Mouse (Mus musculus) ES-CJ7 (cell line): Measurements from ENCODE around the gene Gm49387.

Experiments
- DNase-seq: peaks from one replicate; pipeline ENCODE4 v3.0.0; 2011; ENCODE audit warnings: low read depth, low spot score

Gm49387 gene

DNA sequence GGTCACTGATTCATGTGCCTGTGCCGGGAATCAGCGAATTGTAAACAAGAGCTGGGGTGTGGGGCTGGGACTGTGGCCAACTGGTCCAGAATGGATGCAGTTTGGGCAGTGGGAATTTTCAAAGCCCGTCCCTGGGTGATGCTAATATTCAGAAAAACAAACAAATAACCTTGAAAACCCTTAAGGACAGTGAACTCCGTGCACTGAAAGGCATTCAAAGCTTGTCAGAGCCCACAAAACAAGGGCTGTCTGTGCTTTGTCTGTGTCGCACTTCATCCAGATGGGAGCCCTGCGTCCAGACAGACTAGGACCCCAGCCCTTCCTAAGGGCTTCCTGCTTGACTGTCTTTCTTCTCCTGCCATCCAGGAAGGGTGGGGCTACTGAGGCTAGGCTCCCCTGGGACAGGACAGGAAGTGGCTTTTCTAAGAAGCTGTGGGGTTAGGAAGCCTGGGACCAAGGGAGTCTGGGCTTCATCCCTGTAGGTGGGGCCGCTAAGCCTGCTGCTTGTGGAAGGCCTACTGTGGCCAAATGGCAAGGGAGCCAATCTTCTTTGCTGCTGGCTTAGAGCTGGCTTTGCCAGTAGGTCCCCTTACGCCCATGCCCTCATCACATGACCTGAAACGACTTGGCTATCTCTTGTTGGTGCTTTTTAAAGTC is 22.0 kb upstream of the Gm49387 start:
- DNase-seq: peak; percentile 67

DNA sequence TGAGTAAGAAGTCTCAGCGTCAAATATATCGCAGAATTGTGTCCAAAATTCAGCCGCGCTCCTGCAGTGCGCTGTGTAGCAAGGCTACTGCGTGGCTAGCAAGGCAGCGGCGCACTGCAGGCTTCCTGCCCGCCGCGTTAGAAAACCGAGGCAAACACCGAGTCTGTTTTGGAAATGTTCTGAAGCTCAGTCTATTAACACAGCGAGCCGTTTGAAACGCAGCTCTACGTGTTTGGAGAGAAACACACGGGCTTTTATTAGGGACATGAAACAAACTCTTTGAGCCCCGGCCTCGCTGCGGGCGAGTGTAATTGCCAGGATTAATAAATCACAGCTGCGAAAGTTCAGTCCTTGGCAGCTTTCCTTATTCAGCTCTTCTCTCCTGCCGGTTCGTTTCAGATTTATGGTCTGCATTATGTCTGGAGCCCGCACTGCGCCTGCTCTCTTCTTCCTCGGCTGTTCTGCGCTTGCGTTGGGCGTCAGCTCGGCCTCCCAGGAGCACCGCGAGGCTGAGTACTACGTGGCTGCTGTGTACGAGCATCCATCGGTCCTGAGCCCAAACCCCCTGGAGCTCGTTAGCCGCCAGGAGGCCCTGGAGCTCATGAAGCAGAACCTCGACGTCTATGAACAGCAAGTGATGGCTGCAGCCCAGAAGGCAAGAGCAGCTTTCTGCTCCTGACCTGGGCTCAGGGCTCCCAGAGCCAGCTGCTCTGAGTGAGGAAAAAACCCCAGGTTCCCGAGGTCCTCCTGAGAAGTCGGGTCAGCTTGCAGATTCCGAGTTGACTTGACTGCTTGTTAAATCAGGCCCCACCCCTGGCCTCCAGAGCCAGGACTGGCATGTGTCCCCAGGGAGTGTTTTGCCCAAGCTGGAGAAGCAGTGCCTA is 21.2 kb upstream of the Gm49387 start:
- peak; percentile 80 for DNase-seq

DNA sequence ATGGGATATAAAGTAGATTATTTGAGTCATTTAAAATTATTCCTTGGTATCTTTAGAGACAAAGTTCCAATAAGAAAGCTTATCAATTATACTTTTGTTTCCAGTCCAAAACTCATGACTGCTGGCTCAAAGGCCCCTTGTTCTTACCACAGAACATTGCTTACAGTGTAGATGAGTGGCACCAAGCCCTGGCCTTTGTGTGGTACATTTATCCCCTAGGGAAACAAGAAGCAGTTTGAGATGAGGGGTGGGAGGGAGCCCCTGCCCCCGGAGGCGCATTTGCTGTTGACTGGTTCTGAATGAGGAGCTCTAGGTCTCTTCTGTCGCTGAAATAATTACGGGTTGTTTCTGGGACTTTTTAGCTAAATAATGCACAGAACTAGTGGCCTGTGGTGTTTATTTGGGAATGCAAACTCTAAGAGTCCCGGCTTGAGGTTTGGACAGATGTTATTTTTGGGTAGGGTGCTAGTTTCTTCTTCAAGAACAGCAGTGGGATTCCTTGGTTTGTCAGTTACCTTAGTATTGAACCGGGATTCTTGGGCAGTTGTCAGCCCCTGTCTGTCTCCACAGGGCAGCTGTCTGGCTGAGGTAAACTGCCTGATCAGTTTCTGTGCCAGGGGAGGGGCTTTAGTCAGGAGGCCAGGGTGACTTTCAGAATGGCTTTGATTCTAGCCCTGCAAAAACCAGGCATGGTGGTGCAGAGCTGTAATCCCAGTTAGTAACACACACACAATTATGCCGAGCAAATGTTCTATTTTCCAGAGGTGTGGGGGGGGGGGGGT is 19.8 kb upstream of the Gm49387 start:
- no peak for DNase-seq

DNA sequence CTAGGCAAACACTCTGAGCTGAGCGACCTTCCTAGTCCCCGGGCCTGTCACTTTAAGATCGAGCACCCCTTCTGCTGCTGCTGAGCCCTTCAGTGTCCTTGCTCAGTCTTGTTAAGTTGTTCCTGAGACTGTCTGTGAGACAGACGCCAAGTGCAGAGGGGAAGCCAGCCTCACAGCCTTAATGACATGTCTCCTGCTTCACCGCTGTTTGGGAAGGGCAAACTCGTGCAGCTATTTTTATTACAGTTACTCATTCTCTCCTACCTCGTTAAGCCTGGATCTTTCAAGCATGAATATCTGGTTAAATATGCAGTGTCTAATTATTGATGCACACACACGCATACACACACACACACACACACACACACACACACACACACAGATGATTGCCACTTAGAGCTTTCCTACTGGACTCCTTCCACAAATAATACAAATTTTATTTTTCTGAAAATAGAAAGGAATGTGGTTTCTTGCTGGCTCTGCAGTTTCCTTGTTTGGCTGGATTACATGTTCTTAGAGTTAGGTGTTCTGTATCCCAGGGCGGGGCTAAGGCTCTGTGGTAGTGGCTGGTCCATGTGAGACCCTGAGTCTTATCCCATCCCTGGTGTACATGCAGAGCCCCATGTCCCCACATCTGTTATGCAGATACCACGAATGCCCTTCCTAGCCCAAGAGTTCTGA is 19.0 kb upstream of the Gm49387 start:
- no peak for DNase-seq

DNA sequence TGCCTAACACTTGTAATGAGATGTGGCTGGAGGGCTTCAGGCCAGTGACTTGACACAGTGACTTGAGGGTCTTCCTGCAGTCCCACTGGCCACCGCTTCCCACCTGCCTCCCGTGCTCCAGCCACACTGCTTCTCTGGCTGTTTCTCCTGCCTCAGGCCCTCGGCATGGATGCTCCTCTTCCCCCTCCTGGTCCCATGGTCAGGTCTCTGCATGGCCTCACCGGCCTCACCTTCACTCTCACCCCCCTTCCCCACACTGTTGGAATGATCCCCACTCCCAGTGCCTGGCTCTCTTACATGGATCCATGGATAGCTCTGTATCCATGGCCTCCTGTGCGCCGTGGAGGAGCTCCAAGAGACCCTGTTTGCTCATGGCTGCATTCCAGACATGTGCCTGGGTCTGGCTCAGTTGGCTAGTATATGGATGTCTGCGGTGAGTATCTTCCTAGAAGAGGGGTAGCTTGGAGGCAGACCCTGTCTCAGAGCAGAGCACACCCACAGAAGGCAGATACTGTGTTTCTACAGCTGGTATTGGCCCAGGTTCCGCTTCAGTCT is 17.5 kb upstream of the Gm49387 start:
- no peak for DNase-seq

DNA sequence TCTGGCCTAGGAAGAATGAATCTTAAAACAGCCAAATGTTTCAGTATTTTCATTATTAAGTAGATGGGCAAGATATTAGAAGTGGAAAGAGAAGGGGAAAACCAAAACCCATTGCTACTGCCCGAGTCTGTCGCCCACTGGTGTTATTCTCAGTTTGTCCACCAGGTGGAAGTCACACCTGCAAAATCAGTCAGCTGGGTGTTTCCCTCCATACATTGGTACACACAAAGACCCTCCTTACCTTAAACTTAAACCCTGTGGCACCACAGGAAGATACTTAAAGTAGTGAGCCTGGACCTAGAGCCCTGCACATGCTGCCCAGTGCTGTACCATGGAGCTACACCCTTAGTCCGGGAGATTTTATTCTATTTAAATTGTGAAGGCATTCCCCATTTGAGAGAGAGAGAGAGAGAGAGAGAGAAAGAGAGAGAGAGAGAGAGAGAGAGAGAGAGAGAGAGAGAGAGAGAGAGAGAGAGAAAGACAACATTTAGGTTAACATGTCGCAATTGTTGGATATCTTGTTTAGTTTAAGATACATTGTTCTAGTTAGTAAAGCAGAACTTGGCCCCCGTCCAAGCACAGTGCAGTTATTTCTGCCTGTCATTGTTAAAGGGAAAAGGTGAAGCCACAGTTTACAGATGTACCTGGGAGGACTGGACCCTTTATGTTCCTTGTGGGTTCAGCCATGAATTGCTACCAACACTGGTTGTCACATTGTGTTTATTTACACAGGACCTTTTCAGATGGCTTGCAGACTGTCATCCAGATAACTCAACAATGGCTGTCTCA is 16.4 kb upstream of the Gm49387 start:
- DNase-seq: peak; percentile 74

DNA sequence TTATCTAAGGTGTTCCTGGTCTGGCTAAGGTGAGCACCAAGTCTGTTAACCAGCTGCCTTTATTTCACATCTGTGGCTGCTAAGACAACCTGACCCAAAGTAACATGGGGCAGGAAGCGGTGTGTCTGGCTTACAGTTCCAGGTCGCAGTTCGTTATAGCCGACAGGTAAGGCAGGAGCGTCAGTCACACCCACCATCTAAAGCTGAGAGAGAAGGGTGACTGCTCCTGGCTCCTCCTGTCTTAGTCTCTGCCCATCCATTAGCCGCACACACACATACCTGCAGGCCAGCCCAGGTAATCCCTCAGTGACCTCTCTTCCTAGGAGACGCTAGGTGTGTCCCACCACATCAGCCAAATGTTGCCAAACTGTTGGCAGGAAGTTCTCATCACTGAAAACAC is 15.7 kb upstream of the Gm49387 start:
- no peak for DNase-seq

DNA sequence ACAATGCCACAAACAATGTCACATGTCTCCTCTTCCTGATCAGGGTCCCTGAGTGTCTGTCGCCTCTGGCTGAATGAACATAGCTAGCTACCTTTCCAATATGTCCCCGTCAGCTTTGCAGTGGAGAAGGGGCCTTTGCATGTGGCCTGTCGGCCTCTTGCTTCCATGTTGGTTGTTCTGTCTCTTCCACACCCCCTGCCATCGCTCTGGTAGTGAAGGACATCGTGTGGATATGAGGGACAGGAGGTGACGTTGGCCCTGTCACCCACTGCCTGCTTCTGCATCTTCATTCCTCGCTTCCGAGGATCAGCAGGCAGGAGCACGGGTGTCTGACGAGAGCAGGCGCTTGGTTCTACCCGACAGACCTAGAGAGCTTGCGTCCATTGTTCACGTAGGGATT is 14.7 kb upstream of the Gm49387 start:
- no peak for DNase-seq

DNA sequence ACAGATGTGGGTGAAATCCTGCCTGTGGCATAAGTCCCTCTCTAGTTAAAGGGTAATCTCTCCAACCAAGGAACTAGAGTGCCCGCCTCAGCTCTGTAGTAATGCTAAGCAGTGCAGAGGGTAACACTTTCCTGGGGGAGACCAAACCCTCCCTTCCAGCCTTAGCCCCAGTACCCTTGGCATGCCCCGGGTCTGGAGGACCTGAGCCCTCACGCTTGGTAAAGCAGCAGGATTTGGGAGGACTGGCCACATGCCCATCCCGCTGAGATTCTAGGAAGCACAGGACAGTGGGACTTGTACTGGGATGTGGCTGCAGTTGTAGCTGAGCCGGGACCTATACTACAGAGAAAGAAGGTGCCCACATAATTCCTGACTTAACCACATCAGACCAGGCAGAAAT is 14.1 kb upstream of the Gm49387 start:
- DNase-seq: no peak

DNA sequence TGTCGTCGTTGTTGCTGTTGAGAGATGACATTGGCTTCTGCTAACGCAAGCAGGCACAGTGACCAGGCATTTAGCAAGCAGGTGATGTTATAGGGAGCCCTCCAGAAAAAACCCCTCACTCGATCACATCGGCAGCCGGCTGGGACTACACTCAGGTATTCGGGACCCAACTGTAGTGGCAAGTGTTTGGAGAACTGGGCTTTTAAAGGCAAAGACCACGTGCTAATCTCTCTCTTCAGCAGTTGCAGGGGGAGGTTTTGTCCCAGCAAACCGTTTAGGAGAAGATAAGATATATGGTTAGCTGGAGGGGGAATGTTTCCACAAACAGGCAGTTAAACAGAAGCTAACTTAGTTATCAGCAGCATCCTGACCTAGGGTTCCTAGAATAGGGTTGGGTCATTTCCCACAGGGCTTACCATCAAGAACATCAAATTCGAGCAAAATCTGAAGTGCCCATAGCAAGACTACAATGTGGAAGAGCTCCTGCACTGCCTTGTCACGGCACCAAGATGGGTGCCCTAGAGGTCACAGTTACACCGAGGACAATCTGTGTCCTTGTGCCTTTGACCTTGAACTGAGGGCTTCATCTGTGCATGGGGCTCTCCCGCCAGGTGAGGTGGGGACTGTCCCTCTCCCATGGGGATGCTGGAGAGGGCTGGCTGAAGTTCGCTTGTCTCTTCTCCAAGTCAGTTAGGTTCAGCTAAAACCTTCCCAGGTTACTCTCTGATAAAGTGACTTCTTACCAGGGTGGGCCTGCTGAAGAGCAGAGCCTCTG is 12.6 kb upstream of the Gm49387 start:
- no peak for DNase-seq

DNA sequence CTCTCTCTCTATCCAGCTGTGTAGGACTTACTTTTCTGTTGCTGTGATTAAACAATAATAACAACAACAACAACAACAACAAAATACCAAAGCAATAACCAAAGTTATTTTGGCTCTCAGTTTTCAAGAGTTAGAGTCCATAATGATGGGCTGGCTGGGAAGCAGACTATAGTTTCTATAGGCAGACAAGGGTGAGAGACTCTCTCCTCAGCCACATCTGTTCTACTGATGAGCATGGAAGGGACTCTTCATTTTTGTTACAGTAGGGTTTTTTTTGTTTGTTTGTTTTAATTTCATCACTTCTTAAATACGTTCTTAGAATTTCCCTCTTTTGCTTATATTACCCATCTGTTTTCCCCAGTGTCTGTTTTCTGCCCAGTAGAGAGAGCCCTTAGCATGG is 11.9 kb upstream of the Gm49387 start:
- DNase-seq: no peak

DNA sequence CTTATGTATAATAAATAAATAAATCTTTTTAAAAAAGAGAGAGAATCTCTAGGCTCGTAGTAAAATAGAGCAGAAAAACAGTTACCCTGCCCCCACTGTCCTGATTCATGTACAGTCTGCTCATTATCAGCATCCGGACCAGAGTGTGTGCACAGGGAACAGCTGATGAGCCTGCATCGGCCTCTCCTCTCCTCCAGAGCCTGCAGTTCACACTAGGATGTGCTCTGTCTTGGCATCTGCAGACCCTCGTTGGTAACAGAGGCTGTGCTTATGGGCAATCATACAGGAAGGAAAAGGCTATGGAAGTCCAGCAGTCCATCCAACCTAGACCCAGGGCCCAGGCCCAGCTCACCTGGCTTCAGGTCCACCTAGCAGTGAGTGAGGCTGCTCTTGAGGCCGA is 11.4 kb upstream of the Gm49387 start:
- no peak for DNase-seq

DNA sequence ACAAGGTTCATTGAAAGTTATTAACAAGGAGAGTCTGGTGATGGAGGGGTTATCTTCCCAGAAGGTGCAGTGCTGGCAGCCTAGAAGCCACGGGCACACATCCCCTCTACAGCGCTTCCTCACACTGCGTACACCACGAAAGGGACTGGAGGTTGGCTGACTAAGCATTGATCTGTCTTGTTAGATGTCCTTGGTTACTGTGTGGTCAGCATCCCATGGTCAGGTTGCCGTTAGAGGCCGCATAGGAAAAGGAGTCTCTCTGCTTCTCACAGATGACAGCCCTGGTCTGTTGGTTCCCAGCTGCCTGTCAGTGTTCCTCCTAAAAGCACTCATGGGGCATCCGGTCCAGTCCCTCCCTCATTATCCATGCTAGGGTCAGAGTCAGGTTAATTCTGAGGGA is 10.5 kb upstream of the Gm49387 start:
- no peak for DNase-seq

DNA sequence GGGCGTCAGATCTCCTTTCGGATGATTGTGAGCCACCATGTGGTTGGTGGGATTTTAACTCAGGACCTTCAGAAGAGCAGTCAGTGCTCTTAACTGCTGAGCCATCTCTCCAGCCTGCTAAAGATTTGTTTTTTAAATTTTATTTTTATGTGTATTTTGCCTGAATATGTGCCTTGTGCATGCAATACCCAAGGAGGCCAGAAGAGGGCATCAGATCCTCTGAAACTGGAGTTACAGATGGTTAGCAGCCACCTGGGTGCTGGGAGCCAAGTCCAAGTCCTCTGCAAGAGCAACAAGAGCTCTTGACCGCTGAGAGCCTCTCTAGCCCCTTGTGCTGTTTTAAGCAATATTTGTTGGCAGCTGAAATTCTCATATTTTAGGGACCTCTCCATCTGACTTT is 9.7 kb upstream of the Gm49387 start:
- DNase-seq: peak; percentile 41

DNA sequence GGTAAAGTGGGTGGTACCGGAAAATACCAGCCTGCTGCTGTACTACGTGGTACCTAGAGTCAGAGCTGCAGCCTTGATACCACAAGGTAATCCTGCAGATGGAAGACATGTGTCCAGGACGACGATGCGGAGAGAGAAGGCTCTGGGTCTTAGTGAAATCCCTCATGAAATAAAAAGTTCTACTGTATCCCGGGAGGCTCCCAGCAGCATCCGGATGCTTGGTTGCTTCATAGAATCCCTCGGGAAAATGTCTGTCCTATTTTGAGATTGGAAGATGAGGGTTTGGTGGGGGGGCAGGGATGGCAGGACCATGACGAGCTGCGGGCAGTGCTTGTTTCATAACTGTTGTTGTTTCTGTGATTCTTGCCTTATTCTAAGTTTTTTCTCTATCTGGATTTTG is 7.3 kb upstream of the Gm49387 start:
- no peak for DNase-seq

DNA sequence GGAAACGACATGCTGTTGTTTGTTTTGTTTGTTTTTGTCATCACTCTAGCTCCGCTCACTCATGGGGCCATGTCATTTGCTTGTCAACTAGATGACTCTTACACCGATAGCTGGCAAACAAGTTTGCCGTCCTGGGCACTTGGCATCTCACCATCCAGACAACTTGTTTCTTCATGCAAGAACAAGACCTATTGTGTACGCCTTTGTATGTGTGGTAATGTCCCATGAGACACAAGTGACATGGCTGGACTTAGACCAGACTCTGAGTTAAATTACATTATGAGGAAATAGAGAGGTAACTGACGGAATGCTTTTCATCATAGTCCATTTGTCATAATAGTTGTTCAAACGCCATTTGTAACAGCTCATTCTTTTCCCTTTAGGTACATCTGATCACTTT is 5.2 kb upstream of the Gm49387 start:
- no peak for DNase-seq

DNA sequence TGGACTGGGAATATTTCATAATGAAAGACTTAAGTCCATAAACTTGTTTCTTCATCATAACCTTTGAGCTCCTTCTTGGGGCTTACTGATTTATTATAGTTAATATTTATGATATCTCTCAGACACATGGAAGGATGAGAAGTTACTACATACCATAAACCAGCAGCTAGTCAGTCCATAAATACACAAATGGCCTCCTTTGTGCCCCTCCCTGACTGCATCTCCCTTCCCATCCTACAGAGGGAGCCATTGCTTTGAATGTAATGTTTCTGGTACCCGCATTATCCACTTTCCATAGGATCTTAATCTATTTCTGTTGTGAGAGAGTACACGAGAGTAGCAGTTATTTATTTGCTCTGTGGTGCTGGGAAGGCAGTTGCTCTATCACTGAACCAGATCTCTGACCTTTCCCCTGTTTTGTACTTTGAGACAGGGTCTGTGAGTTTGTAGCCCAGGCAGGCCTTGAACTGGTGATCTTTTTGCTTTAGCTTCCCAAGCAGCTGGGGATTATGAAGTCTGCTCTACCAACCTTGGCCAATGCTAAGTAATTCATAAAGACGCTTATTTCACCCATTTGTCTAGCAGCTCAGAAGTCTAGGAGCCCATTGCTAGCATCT is 4.4 kb upstream of the Gm49387 start:
- peak; percentile 57 for DNase-seq

DNA sequence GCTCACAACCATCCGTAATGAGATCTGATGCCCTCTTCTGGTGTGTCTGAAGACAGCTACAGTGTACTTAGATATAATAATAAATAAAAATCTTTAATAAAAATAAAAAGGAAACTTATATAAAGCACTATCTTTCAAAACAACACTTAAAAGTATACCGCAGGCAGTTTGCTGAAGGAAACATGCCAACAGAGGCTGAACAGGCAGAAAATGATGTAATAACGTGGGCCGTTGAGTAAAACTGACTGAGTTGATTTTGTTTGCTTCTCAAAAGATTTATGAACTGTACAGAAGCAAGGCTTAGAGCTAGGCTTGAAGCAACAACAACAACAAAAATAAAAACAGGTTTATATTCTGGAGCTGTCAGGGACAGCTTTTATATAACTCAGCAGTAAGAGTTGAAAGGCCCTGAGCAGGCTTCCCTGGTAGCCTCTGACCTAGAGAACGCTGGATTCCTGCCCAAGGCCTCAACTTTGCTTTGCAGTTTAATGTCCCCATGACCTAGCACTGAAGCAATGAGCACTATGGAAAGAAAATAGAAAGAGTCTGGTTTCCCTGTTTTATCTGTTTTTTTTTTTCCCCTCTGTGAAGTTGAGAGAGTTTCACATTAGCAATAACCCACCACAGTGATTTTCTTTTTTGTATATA is 3.6 kb upstream of the Gm49387 start:
- no peak for DNase-seq
